Mouse (Mus musculus): ENCODE results near the gene R3hdm4. TPM values are rescaled to one million over a fixed set of nuclear protein-coding genes. Genes with fewer than 3 reads are reported as not detected.
A peak's percentile ranks its signal among the peaks of the same experiment; 100 is the strongest.

R3hdm4 gene
- polyA plus RNA-seq, 1 experiment from 2014 or later, result 95.6 TPM

DNA sequence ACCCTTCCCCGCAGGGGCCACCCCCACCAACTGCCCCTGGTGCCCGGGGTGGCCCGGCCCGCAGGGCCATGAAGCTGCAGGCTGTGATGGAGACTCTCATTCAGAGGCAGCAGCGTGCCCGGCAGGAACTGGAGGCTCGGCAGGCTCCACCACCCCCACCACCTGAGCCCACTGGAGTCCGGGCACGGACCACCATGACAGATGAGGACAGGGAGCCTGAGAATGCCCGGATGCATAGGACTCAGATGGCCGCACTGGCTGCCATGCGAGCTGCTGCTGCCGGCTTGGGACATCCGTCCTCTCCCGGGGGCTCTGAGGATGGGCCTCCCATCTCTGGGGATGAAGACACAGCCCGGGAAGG, 9.8 kb upstream of the R3hdm4 start:
- Histone ChIP-seq H3K4me2 (peak overlapping the region; percentile 92), H3K36me3 (peaks cover 40% of the 10 kb centered on the region), H3K27ac (replicated peaks) (no peak overlapping the region), H3K9me3 (no peaks in the 10 kb centered on the region), H3K4me1 (peaks cover 81% of the 10 kb centered on the region), H3K4me3 (peak overlapping the region; percentile 97), H3K9ac (0 out of 2 replicates have a peak overlapping the region, but pooled peaks have one; percentile 97), H3K27me3 (replicated peaks) (no peaks in the 10 kb centered on the region)
- no peak for ATAC-seq (ENCODE audit: extremely low read depth, insufficient number of reproducible peaks, low FRiP score, low TSS enrichment)
- WGBS, result 90% methylated on average over 16 of the region's 16 CpGs

DNA sequence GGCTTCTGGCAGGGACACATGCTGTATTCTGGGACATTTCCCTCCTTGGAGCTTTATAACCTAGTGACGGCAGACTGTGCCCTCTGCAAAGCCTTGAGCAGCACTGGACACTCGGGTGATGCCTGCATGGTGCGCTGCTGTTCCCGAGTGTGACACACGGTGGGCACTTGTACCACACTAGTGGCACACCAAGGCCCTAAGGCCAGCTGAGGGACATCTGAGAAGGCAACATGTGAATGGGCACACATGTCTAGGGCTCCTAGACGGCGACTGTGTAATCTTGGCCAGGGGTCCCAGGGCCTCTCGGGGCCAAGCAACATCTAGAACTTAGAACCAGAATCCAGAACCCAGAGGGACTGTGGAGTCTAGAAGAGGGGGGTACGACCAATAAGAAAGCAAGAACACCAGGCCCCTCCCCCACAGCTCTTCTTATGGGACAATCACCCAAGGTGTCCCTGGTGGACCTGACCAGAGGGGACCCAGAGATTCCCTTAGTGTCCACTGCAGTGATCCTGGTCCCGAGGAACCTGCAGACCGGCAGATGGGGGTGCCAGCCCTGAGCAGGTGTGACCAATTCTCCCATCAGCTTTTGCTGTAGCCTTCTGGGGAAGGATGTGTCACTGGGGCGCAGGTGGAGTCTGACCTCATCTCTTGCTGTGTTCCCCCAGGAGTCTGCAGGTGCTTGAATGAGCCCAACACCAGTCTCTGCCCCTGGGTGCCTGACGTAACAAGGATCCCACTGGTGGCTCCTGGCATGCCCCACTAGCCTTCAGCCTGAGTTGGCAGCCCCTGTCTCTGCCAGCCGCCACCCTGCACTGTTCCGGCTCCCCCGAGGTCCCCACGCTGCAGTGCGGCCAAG, 9.2 kb upstream of the R3hdm4 start:
- Histone ChIP-seq H3K4me2 (peak overlapping the region; percentile 92), H3K36me3 (peaks cover 37% of the 10 kb centered on the region), H3K9ac (peak overlapping the region; percentile 97), H3K27me3 (replicated peaks) (no peaks in the 10 kb centered on the region), H3K9me3 (no peaks in the 10 kb centered on the region), H3K4me3 (peak overlapping the region; percentile 97), H3K27ac (replicated peaks) (peak overlapping the region; percentile 97), H3K4me1 (peaks cover 79% of the 10 kb centered on the region)
- no peak for ATAC-seq (ENCODE audit: extremely low read depth, insufficient number of reproducible peaks, low FRiP score, low TSS enrichment)
- WGBS, result 85% methylated on average over 18 of the region's 18 CpGs

DNA sequence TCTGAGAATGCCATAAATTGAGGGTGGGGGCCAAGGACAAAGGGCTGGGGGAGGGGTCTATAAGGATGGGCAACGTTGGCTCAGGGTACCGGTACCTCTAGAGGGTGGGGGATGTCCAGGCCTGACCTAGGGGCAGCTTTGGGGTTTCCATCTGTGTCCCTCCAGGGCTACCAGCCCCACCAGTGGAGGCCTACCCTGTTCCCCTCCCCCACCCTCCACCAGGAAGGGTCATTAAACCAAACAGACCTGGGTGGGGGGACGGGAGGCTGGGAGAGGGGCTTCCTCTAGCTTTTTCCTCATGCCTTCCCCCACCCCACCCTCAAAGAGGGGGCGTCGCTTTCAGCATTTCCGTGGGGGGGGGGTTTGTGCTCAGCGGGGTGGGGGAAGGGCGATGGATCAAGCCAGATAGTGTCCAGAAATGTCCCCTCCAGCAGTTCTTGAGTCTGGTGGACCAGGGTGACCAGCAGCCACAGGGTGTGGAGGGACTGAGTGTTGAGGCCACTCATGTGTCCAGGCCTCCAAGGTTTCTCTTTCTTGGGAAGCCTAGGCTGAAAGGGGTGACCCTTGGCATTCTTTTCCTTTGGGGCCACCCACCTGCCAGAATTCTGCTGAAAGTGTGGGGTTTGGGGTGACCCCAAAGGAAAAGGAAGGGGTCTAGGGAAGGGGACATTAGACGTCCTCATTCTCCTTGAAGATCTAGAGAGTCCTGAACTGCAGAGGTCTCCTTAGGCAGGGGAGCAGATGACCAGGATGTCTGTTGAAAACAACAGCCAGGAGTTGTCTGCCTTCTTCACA, 8.1 kb upstream of the R3hdm4 start:
- H3K27me3 ChIP-seq (replicated peaks), result peaks cover 2% of the 10 kb centered on the region
- ATAC-seq (ENCODE audit: extremely low read depth, insufficient number of reproducible peaks, low FRiP score, low TSS enrichment), result no peak
- H3K36me3 ChIP-seq, result peaks cover 35% of the 10 kb centered on the region
- 13% methylated on average over 9 of the region's 9 CpGs for WGBS
- no peaks in the 10 kb centered on the region for H3K9me3 ChIP-seq
- H3K4me3 ChIP-seq, result peak overlapping the region; percentile 97
- H3K4me1 ChIP-seq, result peaks cover 68% of the 10 kb centered on the region
- H3K4me2 ChIP-seq, result peak overlapping the region; percentile 92
- peak overlapping the region; percentile 97 for H3K9ac ChIP-seq
- peak overlapping the region; percentile 97 for H3K27ac ChIP-seq (replicated peaks)

DNA sequence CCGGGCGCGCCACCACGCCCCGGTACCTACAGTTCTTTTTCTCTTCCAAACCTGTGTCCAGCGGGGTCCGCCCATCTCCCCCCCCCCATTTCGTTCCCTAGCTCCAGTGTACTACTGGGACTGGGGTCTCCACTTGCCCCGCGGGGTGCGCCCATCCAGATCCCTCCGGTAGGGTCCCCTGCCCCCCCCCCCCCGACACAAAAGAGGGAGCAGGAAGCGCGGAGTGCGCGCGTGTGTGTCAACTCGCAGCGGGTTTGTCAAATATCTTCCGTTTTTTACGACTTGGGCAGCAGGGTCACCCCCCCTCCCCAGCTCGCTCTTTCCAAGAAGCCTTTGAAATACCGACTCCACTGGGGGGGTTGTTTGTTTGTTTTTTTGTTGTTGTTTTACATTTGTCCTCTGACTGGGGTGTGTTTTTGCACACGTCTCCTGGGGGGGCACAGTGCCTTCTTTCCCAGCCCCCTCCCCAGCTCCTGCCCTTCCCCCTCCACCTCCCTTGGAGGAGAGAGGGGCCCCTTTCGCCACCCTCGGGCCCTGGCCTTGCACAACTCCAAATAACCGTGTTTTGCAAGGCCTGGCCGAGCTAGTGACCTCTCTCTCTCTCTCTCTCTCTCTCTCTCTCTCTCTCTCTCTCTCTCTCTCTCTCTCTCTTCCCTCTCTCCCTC, 7.2 kb upstream of the R3hdm4 start:
- Histone ChIP-seq H3K4me2 (peak overlapping the region; percentile 92), H3K4me3 (peak overlapping the region; percentile 97), H3K27ac (replicated peaks) (peak overlapping the region; percentile 97), H3K9me3 (no peaks in the 10 kb centered on the region), H3K27me3 (replicated peaks) (peaks cover 11% of the 10 kb centered on the region), H3K36me3 (peaks cover 28% of the 10 kb centered on the region), H3K4me1 (peaks cover 59% of the 10 kb centered on the region), H3K9ac (peak overlapping the region; percentile 97)
- no peak for ATAC-seq (ENCODE audit: extremely low read depth, insufficient number of reproducible peaks, low FRiP score, low TSS enrichment)
- under 1% methylated on average over 28 of the region's 29 CpGs for WGBS

DNA sequence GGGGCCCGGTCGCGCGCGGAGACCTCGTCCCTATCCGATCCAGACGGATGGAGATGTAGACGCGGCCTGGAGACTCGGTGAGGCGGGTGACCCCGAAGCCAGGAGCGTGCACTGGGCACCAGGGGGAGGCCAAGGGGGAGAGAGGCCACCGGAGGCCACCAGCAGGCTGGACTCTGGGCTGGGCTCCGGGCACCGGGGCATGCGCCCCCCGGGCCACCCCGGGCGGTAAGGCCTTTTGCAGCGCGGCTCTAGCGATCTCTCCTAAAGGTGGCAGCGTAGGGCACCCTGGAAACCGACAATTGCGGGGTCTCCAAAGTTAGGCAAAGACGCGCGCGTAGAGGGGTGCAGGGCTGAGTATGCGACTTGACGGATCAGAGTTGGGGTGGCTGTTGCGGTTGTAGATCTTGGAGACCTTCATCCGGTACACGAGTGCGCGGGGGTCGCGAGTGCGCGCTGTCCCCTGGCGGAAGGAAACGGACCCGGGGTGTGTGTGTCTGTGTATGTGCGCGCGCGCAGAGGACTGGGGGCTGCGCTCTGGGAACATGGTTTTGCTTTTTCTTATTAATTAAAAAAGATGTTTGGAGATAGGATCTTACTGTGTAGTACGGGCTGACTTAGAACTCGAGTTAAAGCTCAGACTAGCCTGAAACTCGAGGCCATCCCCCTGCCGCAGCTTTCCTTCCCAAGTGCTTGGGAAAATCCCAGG, 6.5 kb upstream of the R3hdm4 start:
- Histone ChIP-seq H3K36me3 (peaks cover 21% of the 10 kb centered on the region), H3K4me2 (peak overlapping the region; percentile 92), H3K27ac (replicated peaks) (peak overlapping the region; percentile 97), H3K9me3 (no peaks in the 10 kb centered on the region), H3K4me1 (peaks cover 52% of the 10 kb centered on the region), H3K9ac (peak overlapping the region; percentile 97), H3K4me3 (peak overlapping the region; percentile 97), H3K27me3 (replicated peaks) (peaks cover 18% of the 10 kb centered on the region)
- peak; percentile 51; the same call in 1 of the 2 replicates for ATAC-seq (ENCODE audit: extremely low read depth, insufficient number of reproducible peaks, low FRiP score, low TSS enrichment)
- under 1% methylated on average over 54 of the region's 54 CpGs for WGBS

DNA sequence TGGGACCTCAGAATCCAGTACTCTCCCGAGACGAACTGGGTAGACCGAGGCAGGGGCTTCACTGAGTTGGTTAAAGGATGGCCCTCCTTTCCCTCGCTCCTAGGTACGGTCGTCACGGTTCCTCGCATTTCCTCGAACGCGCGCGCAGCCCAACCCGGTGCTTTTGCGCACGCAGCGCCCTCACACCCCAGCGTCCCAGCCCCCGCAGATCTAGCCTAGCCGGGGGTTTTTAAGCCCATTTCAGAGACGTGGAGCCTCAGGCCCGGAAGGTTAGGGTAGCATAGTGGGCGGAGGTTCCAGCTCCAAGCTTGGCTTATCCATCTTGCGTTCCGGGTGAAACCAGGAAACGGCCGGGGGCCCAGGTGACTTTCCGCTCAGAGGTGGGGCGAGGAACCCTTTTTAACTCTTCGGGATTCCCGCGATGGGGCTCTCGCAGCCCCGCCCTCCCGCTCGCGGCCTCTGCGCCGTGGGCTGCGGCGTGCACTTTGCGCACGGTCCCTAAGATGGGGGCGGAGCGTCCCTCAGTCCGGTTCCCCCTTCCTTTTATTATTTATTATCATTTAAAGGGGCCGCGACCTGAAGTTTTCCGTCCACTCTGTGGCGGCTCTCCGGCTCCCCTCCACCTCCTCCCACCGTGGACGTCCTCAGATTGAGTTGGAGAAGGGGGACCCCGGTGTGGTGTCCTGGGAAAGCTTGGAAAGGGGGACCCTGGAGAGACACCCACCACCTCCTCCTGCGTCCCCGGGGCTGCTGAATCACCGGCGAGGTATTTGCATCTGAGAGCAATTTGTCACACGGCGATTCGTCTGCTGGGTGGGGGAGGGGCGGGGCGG, 5.7 kb upstream of the R3hdm4 start, which contains the start of gene Arid3a:
Gene Arid3a, plus strand, starts transcription at position 553 of the 833 bp plus-strand sequence.
- Histone ChIP-seq H3K4me2 (peak within 1 kb of the TSS; percentile 92), H3K4me3 (peak within 1 kb of the TSS; percentile 97)
- peak; percentile 51; the same call in 1 of the 2 replicates for ATAC-seq (ENCODE audit: extremely low read depth, insufficient number of reproducible peaks, low FRiP score, low TSS enrichment)

DNA sequence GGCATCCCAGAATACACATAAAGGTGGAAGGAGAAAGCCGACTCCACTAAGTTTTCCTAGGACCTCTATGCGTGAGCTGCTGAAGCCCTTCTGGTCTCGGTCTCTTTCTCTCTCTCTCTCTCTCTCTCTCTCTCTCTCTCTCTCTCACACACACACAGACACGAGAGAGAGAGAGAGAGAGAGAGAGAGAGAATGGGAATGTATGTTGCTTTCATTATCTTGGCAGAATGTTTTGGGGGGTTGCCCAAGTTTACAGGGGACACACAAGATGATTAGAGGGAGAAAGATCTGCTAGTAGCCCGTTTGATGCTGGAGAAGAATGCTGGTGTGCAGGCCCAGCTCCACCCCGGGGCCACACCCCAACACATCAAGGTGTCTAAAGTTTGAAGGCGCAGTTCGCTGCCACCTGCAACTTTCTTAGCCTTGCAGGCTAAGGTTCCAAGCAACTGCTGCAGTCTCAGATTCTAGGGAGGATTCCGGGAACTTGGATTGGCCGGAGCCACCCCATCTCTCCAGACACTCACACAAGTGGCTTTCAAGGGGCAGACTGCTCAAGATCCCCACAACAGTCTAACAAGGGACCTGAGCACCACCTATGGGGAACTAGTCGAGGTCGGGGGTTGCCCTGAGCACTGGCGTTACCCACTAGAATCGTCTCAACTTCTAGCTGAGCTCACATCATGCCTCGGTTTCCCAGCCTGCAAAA, 4.9 kb upstream of the R3hdm4 start:
- Histone ChIP-seq H3K9me3 (no peaks in the 10 kb centered on the region), H3K36me3 (peaks cover 6% of the 10 kb centered on the region), H3K4me3 (peak overlapping the region; percentile 97), H3K4me2 (peak overlapping the region; percentile 92), H3K27me3 (replicated peaks) (peaks cover 33% of the 10 kb centered on the region), H3K9ac (peak overlapping the region; percentile 97), H3K4me1 (peaks cover 46% of the 10 kb centered on the region), H3K27ac (replicated peaks) (peak overlapping the region; percentile 97)
- WGBS, result 8% methylated on average over 14 of the region's 15 CpGs
- no peak for ATAC-seq (ENCODE audit: extremely low read depth, insufficient number of reproducible peaks, low FRiP score, low TSS enrichment)

More for the DNA sequence above, 5.7 kb upstream of the R3hdm4 start, which contains the start of gene Arid3a:
- Histone ChIP-seq H3K27me3 (replicated peaks) (peaks cover 25% of the 10 kb centered on the region), H3K27ac (replicated peaks) (peak within 1 kb of the TSS; percentile 97), H3K9me3 (no peaks in the 10 kb centered on the region), H3K36me3 (peaks cover 13% of the 10 kb centered on the region), H3K4me1 (peaks cover 46% of the 10 kb centered on the region), H3K9ac (peak within 1 kb of the TSS; percentile 97)
- WGBS, result under 1% methylated on average over 63 of the region's 63 CpGs

DNA sequence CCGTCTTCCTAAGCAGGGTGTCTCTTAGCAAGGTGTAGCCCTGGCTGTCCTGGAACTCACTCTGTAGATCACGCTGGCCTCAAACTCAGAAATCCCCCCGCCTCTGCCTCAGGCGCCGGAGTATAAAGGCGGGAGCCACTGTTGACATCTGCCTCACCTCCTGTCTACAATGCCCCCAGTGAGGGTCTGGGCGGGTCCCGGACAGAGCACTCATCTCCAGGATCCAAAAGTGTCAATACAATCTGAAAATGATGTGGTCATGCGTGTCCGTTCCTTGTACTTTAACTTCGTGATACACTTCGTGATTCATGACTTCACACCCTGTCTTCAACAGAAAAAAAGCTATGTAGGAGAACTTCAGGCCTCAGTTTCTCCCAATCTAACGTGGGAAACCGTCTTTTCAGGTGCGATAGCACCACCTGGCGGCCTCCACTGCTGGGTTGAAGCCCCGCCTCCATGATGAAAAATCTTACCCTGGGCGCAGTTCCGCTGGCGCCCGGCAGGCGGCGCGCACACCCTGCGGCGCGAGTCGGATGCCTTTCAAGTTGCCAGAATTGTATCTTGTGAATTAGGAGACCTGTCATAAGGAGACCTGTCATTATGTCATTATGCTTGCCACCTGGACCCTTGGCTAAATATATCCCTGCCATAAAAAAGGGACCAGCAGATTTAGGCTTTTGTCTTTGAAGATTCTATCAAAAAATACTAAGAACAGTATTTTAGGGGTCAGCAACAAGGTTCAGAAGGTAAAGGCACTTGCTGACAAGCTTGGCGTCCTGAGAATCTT, 4.2 kb upstream of the R3hdm4 start:
- ATAC-seq (ENCODE audit: extremely low read depth, insufficient number of reproducible peaks, low FRiP score, low TSS enrichment), result no peak
- H3K4me3 ChIP-seq, result peak overlapping the region; percentile 97
- no peaks in the 10 kb centered on the region for H3K9me3 ChIP-seq
- H3K9ac ChIP-seq, result peak overlapping the region; percentile 97
- peaks cover 41% of the 10 kb centered on the region for H3K27me3 ChIP-seq (replicated peaks)
- peak overlapping the region; percentile 97 for H3K27ac ChIP-seq (replicated peaks)
- peaks cover 46% of the 10 kb centered on the region for H3K4me1 ChIP-seq
- no peaks in the 10 kb centered on the region for H3K36me3 ChIP-seq
- H3K4me2 ChIP-seq, result peak overlapping the region; percentile 92
- WGBS, result 11% methylated on average over 29 of the region's 29 CpGs

DNA sequence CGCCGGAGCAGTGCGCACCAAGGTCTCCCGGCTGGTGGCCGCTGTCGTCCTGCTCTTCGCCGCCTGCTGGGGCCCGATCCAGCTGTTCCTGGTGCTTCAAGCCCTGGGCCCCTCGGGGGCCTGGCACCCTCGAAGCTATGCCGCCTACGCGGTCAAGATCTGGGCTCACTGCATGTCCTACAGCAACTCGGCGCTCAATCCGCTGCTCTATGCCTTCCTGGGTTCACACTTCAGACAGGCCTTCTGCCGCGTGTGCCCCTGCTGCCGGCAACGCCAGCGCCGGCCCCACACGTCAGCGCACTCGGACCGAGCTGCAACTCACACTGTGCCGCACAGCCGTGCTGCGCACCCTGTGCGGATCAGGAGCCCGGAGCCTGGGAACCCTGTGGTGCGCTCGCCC, 564 bp upstream of the R3hdm4 start:
- peak overlapping the region; percentile 68 for H3K4me2 ChIP-seq
- no peaks in the 10 kb centered on the region for H3K36me3 ChIP-seq
- H3K27ac ChIP-seq (replicated peaks), result no peak overlapping the region
- no peaks in the 10 kb centered on the region for H3K9me3 ChIP-seq
- H3K4me3 ChIP-seq, result peak overlapping the region; percentile 45
- 1% methylated on average over 34 of the region's 34 CpGs for WGBS
- H3K4me1 ChIP-seq, result peaks cover 47% of the 10 kb centered on the region
- peak overlapping the region; percentile 68 for H3K9ac ChIP-seq
- peaks cover 70% of the 10 kb centered on the region for H3K27me3 ChIP-seq (replicated peaks)
- no peak for ATAC-seq (ENCODE audit: extremely low read depth, insufficient number of reproducible peaks, low FRiP score, low TSS enrichment)

Data from heart, embryonic 13.5 days (tissue).